Mouse (Mus musculus): Measurements from ENCODE around the gene Atpaf1.

DNA sequence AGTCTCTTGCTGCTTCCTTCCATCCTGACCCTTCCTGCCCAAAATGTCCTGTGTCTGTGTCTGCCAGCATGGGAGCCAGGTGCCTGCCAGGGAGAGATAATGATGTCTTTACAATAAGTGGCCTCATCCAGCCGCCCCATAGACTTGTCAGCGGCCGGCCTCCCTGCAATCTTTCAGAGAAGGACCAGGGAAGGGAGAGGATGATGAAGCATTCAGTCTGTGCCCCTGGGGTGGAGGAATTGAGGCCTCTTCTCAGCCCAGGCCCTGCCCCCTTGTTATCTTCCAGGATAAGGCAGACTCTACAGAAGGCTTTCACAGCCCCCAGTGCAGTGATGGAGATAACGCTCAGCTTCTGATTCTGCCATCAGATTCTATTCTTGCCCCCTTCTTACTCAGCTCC is 71.7 kb downstream of the Atpaf1 start:
- TF ChIP-seq CTCF (IDR thresholded peaks at IDR 0.05; ENCODE audit: low read depth, low read length) (no peak), POLR2A (IDR thresholded peaks at IDR 0.05; ENCODE audit: insufficient read depth, low read length) (no peak), EP300 (IDR thresholded peaks at IDR 0.05; ENCODE audit: insufficient read depth, low read depth, low read length) (no peak)

Measured in ES-Bruce4 (cell line).